Mouse (Mus musculus) large intestine, adult 2 months (tissue): Measurements from ENCODE around the gene Klhl25. TPM values are rescaled to one million over a fixed set of nuclear protein-coding genes. Genes with fewer than 3 reads are reported as not detected.
A peak's percentile ranks its signal among the peaks of the same experiment; 100 is the strongest.
"Not testable (repeated sequence)": the region's sequence is repeated elsewhere in the genome, so short reads cannot be mapped to it uniquely, and the experiment has no call there.

ENCODE experiments used
- DNase-seq: peaks from one replicate; pipeline ENCODE4 v3.0.0-alpha.2; 2012; ENCODE audit warnings: low read depth, low spot score
- whole genome bisulfite sequencing: fragments of 180-500 bp; shearing (Covaris S2); methylation state at CpG from one replicate; pipeline ENCODE4 v1.1.7; 2018; 5-methylcytosine and 5-hydroxymethylcytosine counted together
- polyA plus RNA-seq: library from polyadenylated mRNA; depleted of rRNA; stranded (reverse); fragments of >200 nt; gene quantifications from 2 replicates; pipeline ENCODE4 v1.2.3, GENCODE M21; 2012; rRNA removed

Gene Klhl25
- 8.9 and 10.4 TPM in 2 replicates for polyA plus RNA-seq

DNA sequence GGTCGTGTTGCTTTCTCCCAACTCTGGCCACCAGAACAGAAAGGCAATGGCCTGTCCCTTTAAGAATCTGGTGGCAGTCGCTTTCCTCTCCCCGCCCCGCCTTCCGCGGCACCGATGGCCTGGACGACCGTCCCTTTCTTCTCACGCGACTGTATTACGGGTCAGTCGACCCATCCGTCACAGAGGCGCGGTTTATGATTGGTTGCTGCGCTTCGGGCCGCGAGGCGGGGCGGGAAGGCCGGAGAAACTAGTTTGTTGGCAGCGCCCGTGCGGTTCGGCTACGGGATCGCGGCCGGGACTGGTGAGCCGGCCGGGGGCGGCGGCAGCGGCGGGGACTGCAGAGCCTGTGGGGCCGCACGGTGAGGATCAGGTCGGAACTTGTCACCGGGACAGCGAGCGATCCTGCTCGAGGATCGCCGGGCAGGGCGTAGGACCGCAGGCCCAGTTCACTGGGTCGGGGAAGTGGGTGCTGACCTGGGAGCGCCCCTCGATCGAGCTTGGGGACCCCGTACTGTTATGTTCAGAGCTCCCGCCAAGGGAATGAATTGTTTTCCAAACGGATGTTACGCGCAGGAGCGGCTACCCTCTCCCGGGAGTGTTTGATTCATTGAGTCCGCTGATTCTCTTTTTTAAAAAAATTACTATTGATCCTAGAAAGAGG, at the start of gene Klhl25:
Gene Klhl25, plus strand, starts transcription at position 196 of the 661 bp plus-strand sequence.
- WGBS, result under 1% methylated on average over 60 of the region's 60 CpGs
- DNase-seq, result peak; percentile 91

DNA sequence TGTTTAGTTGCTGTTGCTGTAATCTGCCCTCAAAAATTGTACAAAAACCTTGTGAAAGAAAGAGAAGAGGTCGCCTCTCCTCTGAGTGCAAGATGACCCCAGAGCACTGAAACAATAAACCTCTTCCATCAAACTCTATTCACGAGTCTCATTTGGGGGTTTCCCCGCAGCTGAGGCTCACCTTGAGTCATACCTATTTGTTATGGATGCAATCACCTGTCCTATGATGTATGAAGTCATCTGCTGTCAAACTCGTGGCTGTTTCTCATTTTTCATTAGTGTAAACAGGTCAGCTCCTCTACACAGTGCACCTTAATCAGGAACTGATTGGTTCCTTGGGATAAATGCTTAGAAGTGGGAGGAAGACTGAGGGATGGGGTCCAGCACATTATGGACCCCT, 47.6 kb upstream of the Klhl25 start:
- no peak for DNase-seq
- WGBS, result 59% methylated on average over 4 of the region's 4 CpGs

DNA sequence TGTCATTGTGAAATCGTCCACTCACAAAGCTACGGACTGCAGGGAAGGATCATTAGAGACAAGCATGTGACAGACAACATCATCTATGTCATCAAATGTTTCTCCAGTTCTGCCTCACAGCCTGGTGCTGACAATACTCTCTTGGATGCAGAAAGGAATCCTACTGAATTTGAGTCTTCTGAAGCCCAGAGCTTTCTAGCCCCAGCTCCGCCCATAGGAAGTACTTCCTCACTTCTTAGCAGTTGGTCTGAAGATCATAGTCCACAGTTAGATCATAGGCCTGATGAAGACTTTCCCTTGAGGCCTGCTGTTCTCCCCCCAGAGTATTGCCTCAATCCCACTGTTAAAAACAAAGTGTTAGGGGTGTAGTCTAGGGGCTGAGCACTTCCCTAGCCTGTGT, 47.1 kb upstream of the Klhl25 start:
- 86% methylated on average over 3 of the region's 3 CpGs for WGBS
- no peak for DNase-seq

DNA sequence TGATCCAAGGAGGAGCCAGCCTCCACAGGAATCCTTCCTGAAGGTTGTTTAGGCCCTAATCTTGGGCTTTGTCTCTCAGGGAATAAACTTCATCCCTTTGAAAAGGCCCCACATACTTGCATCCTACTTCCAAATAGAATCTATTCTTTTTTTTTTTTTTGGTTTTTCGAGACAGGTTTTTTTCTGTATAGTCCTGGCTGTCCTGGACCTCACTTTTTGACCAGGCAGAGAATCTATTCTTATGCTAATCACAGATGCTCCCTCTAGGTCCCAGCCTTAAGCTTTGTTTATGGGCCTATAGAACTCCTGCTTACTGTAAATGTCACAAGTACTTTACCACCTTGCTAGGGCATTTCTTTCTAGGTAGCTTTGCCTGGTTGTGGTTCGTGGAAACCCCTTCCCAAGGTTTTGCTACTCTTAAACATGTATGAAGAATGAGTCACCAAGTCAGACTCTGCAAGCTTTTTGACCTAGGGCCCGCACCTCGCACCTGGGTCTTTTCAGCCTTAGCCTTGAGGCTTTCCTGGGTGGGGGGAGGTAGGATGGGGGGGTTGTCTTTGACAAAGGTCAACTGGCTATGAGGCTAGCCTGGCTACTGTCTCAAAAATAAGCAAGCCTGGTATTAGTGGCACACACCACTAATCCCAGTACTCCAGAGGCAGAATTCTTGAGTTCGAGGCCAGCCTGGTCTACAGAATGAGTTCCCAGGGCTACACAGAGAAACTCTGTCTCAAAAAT, 46.3 kb upstream of the Klhl25 start:
- DNase-seq, result no peak
- WGBS, result 92% methylated on average over 5 of the region's 5 CpGs

DNA sequence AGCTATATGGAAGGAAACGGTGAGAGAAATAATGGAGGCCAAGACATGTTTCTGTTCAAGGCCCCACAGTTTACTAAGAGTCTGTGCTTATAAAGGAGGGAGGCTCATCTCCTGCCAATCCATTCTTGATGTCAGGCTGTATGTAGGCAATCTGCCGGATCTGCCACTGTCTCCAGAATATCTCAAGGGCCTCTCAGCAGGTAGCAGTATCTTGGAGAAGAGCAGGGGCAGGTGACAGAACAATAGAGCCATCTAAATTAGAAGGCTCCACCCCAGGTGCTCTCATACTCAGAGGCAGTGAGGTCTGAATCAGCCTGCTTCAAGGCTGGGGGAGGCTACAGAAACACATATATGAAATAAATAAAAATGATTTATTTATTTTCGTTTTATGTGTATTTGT, 45.2 kb upstream of the Klhl25 start:
- DNase-seq, result no peak
- WGBS, result 91% methylated on average over 3 of the region's 3 CpGs

DNA sequence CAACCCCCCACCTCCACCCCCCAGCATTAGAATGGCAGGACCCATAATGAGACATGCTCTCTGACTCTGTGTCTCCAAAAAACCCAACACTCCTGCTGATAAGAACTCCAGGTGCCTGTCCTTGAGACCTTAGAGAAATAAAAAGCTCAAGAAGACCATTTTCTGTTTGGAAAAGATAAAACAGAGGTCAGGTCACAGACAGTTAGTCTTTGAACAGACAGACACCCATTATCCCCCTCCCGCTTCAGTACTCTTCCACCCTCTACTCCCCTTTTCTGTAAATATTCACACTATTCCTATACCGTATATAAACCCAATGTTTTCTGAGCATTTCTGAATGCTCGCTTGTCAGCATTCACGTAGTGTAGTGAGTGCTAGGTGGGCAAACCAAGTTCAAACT, 41.9 kb upstream of the Klhl25 start:
- WGBS, result 77% methylated on average over 4 of the region's 4 CpGs
- DNase-seq, result no peak

DNA sequence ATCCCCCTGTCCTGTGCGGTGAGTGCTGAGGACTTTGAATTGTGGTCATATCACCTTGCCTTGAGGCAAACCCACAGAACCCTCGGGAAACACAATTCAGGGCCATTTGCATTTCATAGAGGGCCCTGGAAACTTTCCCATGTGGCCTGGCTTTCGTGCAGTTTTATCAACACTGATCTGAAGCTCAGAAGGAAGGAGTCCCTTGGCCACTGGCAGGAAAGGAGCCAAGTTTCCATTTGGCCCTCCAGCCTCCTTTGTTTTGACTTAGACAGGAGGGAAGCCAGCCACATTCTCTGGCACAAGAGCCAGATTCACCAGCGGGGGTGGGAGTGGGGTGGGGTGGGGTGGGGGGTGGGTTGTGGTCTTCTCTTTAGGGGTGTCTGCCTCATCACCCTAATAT, 41.4 kb upstream of the Klhl25 start:
- DNase-seq, result no peak
- WGBS, result 32% methylated on average over 4 of the region's 4 CpGs

DNA sequence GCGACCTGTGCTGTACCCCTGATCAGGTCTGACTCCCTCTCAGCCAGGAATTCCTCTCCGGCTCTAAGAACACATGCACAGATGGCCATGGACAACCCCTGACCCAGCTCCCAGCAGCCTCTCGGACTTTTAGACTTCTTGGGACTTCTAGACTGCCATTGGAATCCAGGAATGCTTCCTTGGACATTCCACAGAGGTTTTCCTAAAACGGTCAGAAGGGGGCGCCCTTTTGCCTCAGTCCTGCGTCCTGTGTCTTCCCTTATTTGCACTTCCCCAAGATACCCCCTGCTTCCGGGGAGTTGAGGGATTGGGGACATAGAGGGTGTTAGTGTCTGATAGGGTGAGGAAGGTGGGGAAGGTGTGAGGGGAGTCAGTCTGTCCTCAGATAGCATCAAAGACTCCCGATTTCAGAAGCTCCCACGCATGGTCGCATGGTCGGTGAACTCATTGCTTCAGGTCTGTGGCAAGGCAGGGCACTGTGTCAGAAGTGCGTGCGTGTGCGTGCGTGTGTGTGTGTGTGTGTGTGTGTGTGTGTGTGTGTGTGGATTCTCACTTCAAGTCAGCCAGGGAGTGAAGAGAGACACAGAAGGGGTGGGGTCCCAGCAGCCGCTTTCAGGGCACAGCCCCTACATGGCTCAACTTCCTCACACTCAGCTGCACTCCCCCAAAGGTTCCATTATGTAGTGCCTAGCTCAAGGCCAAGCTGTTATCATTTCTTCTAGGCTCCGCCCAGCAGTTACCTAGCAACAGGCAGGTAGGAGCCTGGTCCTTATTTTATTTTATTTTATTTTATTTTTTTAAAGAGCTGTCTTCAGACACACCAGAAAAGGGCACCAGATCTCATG, 40.4 kb upstream of the Klhl25 start:
- DNase-seq, result no peak
- WGBS, result 68% methylated on average over 17 of the region's 17 CpGs

DNA sequence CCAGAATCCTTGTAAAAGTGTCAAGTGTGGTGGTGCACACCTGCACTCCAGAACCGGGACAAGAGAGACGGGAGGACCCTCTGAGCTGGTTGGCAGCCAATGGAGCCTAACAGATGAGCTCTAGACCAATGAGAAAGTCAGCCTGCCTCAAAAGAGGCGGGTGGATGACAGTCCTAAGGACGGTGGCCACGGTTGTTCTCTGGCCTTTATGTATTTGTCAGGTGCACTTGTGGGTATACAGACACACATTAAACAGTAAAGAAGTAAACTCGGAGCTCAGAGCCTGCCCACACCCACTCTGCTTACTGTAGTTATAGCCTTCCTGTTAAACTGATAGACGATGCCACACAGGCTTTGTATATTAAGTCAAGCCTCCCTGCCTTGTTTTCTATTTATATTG, 27.4 kb upstream of the Klhl25 start:
- WGBS, result 58% methylated on average over 7 of the region's 7 CpGs
- no peak for DNase-seq

DNA sequence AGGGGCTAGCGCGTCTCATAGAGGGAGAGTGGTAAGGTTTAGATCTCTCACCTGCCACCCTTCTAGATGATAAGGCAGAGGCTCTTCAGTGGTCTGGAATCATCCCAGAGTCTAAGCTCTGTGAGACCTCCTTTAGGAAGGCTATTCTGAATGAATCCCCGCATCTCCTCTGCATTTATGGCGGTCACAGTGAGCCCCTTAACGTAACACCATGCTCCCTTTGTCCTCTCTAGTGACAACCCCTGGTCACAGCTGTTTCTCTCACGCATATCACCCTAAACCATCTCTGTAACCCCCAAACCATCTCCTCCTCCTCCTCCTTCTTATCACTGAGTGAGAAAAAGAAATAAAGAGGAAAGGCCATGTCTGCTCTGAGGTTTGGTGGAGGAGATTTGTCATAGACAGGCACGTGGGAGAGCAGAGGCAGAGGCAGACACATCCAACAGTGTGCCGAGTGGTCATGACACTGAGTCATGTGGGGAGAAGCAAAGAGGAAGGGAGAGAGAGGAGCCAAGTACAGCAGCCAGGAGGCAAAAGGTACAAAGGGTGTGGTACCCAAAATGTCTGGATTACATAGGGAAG, 25.9 kb upstream of the Klhl25 start:
- DNase-seq, result no peak
- 81% methylated on average over 8 of the region's 8 CpGs for WGBS

DNA sequence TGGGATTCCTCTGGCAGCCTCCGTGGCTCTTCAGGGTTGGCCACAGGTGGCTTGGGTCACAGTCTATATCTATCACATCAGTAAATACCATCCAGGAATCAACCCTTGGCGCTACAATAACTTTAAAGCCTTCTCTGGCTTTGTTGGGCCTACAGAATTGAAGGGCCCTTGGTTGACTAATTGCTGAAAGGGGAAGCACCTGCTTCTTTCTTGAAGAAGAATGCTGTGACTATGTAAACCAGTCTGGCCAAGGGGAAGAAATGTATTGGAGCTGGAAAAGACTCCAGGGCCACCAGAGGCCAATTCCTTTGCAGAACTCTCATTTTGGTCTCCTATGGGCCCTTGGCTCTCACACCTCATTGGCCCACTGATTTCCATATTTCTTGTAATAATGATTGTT, 25.0 kb upstream of the Klhl25 start:
- 74% methylated on average over 2 of the region's 2 CpGs for WGBS
- no peak for DNase-seq

DNA sequence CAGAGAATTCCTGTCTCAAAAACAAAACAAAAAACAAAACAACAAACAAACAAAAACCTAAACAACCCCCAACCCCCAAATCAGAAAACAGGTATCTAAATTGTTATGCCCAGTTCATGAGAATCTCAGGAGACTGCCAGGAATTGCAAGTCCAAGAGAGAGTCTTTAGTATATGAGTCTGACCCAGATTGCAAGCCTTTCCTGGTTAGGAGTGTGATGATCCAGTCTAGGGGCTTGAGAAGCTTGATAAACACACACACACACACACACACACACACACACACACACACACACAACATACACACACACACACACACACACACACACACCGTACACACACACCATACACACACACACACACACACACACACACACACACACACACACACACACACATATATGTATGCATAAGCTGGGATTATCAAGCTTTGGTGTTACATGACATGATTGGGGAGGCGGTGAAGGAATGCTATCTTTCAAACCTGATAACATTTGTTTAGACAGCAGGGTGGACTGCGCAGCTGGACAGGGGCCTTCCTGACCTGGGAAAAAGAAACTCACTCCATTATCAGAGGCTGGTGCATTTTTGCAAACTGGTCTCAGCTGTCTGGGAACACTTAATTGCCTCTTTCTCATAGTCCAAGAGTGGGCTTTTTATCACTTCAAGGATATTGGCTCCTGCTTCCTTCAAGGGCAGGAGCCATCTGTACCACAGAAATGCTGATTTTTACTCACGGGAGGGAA, 21.6 kb upstream of the Klhl25 start:
- DNase-seq, result no peak
- WGBS, result 75% methylated on average over 3 of the region's 4 CpGs

DNA sequence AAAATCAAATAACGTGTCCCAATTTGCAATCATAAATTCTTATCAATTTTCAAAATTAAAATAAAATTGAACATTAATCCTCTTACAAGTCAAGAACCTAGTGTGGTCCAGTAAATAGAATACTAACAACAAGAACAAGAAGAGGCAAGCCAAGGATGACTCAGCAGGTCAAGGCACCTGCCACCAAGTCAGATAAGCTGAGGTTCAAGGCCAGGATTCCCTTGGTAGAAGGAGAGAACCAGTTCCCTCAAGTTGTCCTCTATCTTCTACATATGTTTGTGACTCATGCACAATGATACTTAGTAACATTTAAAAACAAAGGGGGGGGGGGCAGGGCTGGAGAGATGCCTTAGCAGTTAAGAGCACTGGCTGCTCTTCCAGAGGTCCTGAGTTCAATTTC, 20.8 kb upstream of the Klhl25 start:
- WGBS, result 88% methylated on average over 1 of the region's 1 CpGs
- no peak for DNase-seq

DNA sequence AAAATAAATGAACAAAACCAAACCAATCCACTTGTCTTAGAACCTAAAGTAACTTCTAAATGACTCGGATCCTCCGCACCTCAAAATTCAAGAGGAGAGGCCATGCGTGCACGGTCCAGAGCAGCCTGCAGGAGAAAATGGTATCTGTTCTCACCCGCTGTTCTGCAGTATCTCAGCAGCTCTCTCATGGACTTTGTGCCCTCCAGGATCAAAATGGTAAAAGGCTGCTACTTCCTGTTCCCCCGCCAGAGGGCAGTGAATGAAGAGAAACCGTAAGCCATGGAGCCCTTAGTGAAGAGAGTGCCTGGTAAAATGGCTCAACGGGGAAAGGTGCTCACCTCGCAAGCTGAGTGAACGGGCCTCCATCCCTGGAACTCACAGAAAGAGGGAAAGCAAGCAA, 20.3 kb upstream of the Klhl25 start:
- 20% methylated on average over 10 of the region's 10 CpGs for WGBS
- peak; percentile 64 for DNase-seq

DNA sequence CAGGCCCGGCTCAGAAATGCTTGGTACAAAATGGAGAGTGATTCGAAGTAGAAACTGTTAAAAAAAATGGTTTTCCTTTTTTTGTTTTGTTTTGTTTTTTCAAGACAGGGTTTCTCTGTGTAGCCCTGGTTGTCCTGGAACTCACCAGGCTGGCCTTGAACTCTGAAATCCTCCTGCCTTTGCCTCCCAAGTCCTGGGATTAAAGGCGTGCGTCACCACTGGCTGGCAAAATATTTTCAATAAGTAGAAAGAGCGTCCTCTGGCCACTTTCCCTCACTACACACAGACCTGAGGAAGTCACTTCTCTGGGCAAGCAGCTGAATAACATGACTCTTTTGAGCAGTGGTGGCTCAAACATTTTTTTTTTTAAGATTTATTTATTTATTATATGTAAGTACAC, 19.6 kb upstream of the Klhl25 start:
- 81% methylated on average over 5 of the region's 5 CpGs for WGBS
- no peak for DNase-seq

DNA sequence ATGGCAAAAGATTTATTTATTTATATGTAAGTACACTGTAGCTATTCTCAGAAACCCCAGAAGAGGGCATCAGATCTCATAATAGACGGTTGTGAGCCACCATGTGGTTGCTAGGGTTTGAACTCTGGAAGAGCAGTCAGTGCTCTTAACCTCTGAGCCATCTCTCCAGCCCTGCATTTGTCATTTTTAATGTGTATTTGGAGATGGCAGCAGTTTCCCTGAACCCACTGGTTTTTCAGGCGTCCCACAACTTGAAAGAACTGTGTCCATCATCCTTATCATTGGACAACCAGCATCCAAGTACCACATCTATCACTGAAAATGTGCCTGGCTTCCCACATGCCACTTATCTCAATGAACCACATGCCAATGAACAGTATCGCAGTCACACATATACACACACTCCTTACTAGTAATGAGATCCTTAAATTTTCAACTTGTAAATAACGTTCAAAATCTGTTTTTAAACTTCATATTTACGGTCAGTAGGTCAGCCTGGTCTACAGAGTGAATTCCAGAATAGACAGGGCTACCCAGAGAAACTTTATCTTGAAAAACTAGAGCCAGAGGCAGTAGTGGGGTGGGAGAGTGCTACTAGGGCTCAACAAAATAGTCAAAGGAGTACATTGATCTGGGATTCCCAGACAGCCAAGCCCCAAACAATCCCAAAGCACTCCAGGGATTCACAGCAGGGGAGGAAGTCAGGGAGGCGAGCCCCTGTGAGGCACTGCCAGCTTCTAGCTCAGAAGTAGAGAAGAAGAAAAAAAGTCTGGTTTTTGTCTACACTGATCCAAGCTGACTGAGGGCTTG, 17.7 kb upstream of the Klhl25 start:
- no peak for DNase-seq
- WGBS, result 74% methylated on average over 6 of the region's 6 CpGs

DNA sequence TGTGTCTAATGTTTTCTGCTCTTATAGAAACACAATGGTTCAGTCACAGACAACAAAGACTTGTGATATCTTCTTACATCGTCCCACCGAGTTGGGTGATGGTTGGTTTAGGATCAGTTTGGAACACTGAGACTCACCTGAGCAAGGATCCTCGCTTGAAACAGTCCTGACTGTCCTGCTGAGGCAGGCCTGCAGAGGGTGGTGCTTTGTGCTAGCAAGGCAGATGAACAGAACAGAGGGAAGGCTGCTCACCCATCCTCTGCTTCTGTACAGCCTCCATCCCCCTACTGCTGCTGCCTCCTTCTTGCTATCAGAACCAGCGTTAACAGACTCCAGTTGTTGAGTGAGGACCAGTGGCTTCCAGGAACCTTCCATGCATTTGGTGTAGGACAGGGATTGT, 14.2 kb upstream of the Klhl25 start:
- WGBS, result 66% methylated on average over 3 of the region's 4 CpGs
- DNase-seq, result not testable (repeated sequence)

DNA sequence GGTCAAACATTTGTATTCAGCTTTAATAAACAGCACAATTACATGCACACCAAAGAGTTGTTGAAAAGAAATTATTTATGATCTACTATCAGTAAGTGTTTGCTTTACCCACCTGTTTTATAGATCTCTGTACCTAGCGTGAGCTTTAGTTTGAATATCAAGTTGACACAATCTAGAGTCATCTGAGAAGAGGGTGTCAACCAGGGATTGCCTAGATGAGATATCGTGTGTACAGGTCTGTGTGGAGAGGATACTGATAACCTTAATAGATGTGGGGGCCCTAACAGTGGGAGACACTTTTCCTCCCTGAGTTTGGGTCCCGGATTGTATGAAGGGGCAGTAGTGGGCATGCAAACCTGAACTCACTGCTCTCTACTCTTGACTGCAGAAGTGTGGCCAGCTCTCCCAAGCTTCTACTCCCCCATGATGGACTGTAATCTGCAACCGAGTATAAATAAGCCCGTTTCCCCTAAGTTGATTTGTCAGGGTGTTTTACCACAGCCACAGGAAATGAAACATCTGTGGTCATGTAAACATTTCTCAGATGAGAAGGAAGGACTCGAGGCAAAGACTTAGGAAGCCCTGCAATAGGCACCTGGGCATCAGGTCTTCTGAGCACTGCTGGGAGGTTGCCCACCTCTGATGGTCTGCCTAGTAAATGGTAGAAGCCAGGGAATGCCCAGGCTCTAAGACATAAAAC, 13.0 kb upstream of the Klhl25 start:
- not testable (repeated sequence) for DNase-seq
- 42% methylated on average over 3 of the region's 6 CpGs for WGBS
